Mouse (Mus musculus): ENCODE measurements around the gene Emsy. TPM values are rescaled to one million over a fixed set of nuclear protein-coding genes. Genes with fewer than 3 reads are reported as not detected.

Emsy gene
- polyA plus RNA-seq, 1 experiment from 2014 or later, result 4.6 TPM

DNA sequence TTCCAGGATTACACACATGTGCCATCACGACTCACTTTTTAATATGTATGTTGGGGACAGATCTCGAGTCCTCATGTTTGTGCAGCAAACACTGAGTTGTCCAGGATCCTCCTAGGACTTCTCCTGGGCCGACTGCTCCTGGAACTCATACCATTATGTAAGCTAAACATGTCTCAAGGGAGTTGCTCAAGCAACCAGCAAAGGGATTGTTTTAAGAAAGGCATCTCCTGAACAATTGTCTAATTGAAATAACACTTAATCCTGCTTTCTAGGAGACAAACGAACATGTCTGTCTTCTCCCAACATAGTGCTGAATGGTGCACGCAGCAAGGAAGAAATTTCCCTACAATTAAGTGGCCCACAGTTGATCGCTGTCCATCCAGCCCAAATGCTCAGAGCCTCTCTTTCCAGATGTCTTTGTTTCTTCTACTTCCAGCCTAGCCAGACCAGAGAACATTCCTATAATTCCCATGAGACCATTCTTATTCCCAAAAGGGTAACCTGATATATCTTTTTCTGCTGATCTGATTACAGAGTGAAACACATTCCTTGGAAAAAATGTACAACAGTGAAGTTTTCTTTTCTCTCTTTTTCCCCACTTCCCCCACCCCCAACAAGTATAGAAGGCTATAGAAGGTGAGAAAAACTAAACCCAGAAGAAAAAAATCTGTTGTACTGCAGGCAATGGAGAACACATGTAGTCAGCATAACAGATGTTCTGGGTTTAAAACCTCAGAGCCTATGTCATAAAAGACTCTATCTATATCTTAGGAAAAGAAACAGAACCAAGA lies 11.6 kb upstream of the Emsy start:
- Histone ChIP-seq H3K4me3 (replicated peaks) (no peak overlapping the region), H3K4me1 (replicated peaks) (peaks cover 18% of the 10 kb centered on the region; the same call in 1 of the 2 replicates), H3K27me3 (no peaks in the 10 kb centered on the region), H3K9ac (no peak overlapping the region), H3K4me2 (no peak overlapping the region), H3K27ac (no peak overlapping the region), H3K36me3 (no peaks in the 10 kb centered on the region), H3K9me3 (replicated peaks) (no peaks in the 10 kb centered on the region)
- DNase-seq (no peak), ATAC-seq (ENCODE audit: low read depth) (no peak)
- 62% methylated on average over 6 of the region's 6 CpGs for WGBS (ENCODE audit: insufficient replicate concordance)

DNA sequence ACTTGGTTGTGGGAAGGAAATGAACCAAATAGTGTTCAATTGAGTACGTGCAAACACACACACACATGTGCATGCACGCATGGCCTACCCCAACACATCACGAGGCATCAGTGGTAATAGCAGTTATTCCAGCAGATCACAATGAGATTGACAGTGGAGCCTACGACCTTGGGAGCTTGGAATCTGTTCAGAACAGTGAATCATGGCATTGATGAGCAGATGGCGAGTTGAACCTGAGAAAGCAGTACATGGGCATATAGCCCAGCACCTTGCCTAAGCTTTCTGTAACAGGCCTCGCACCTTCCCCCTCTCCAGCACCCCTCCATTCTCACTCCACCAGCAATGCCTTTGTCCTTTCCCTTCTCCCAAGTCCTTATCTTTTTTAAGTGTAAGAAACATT lies 9.1 kb upstream of the Emsy start:
- no peak overlapping the region for H3K4me3 ChIP-seq (replicated peaks)
- DNase-seq, result no peak
- H3K36me3 ChIP-seq, result no peaks in the 10 kb centered on the region
- 66% methylated on average over 6 of the region's 6 CpGs for WGBS (ENCODE audit: insufficient replicate concordance)
- no peak overlapping the region for H3K4me2 ChIP-seq
- no peaks in the 10 kb centered on the region for H3K27me3 ChIP-seq
- no peak overlapping the region for H3K9ac ChIP-seq
- no peaks in the 10 kb centered on the region for H3K9me3 ChIP-seq (replicated peaks)
- H3K27ac ChIP-seq, result no peak overlapping the region
- ATAC-seq (ENCODE audit: low read depth), result no peak
- 0 out of 2 replicates have a peak, but pooled peaks cover under 1% of the 10 kb centered on the region for H3K4me1 ChIP-seq (replicated peaks)

DNA sequence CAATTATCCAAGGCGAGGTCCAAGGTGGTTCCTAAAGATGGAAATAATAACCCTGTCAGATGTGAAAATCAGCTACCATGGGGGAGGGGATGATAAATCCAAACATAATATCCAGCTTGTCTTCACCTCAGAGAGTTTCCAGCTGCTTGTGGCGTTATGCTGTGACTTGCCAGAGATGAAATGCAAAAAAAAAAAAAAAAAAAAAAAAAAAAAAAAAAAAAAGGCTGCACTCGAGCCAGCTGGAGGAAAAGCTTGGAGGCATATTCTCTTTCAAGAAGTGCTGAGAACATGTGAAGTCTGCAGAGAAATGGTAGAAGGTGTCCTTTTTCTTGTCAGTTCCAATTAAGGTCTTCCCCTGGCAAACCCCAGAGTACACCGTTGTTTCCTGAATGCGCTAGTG lies 8.6 kb upstream of the Emsy start:
- DNase-seq, result no peak
- H3K9me3 ChIP-seq (replicated peaks), result no peaks in the 10 kb centered on the region
- 68% methylated on average over 5 of the region's 5 CpGs for WGBS (ENCODE audit: insufficient replicate concordance)
- no peak for ATAC-seq (ENCODE audit: low read depth)
- H3K36me3 ChIP-seq, result no peaks in the 10 kb centered on the region
- H3K27ac ChIP-seq, result no peak overlapping the region
- H3K4me1 ChIP-seq (replicated peaks), result no peaks in the 10 kb centered on the region
- H3K27me3 ChIP-seq, result no peaks in the 10 kb centered on the region
- H3K9ac ChIP-seq, result no peak overlapping the region
- H3K4me3 ChIP-seq (replicated peaks), result no peak overlapping the region
- H3K4me2 ChIP-seq, result no peak overlapping the region

DNA sequence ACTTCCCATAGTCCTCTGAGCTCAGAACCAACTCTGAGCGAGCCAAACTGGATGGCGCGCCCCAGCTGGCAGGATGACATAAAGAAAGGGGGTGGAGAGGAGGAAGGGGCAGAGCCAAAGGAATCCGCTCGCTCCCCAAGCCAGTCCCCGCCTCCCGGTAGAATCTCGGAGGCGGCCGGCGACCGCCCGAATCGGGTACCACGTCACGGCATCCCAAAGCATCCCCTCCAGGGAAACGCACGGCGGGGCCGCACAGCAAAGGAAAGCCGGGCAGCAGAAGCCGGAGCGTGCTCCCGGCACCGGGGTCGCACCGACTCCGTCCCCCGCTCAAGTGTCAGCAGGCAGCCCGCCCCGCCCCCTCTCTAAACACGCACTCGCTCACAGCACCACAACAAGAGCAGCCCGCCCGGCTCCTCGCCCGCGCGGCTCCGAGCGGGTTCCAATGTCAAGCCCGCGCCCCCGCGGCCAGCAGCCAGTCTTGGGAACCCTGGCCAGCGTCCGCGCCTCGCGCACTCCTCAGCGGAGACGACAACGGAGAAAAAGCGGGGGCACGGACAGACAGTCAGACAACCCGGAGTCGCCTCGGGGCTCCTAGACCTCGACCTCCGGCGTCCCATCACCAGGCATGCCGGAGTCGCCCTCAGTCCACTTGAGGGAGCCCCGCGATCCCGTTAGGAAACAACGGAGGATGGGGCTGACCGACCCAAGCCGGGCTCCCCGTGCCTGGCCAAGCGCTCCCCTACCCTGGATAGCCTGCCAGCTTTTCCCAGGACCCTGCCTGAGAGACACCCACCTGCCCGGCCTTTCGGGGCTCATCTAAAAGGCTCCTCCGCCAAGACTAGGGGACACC lies 677 bp downstream of the Emsy start:
- H3K4me2 ChIP-seq, result peak overlapping the region; percentile 77
- ATAC-seq (ENCODE audit: low read depth) (peak; percentile 68), DNase-seq (peak; percentile 76)
- no peaks in the 10 kb centered on the region for H3K27me3 ChIP-seq
- H3K36me3 ChIP-seq, result peaks cover 26% of the 10 kb centered on the region
- under 1% methylated on average over 74 of the region's 74 CpGs for WGBS (ENCODE audit: insufficient replicate concordance)
- H3K4me1 ChIP-seq (replicated peaks), result peaks cover 27% of the 10 kb centered on the region
- no peaks in the 10 kb centered on the region for H3K9me3 ChIP-seq (replicated peaks)
- H3K4me3 ChIP-seq (replicated peaks), result peak overlapping the region; percentile 99
- peak overlapping the region; percentile 92 for H3K27ac ChIP-seq
- peak overlapping the region; percentile 96 for H3K9ac ChIP-seq

DNA sequence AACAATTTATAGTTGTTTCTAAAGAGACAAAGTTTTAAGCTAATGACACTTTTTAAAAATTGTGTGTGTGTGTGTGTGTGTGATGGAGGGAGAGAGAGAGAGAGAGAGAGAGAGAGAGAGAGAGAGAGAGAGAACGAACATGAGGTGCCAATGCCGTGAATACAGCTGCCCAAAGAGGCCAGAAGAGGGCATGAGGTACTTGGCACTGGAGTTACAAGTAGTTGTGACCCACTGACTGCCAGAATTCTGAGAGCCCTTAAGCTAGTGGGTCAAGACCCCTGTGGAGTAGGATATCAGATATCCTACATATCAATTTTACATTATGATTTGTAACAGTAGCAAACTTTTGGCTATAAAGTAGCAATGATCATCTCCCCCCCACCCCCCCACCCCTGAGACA lies 4.9 kb downstream of the Emsy start:
- no peak overlapping the region for H3K27ac ChIP-seq
- WGBS (ENCODE audit: insufficient replicate concordance), result 67% methylated on average over 2 of the region's 2 CpGs
- DNase-seq (no peak), ATAC-seq (ENCODE audit: low read depth) (no peak)
- H3K4me2 ChIP-seq, result no peak overlapping the region
- peaks cover 15% of the 10 kb centered on the region for H3K4me1 ChIP-seq (replicated peaks)
- H3K4me3 ChIP-seq (replicated peaks), result no peak overlapping the region
- H3K27me3 ChIP-seq, result no peaks in the 10 kb centered on the region
- no peak overlapping the region for H3K9ac ChIP-seq
- H3K9me3 ChIP-seq (replicated peaks), result no peaks in the 10 kb centered on the region
- peaks cover 47% of the 10 kb centered on the region for H3K36me3 ChIP-seq

DNA sequence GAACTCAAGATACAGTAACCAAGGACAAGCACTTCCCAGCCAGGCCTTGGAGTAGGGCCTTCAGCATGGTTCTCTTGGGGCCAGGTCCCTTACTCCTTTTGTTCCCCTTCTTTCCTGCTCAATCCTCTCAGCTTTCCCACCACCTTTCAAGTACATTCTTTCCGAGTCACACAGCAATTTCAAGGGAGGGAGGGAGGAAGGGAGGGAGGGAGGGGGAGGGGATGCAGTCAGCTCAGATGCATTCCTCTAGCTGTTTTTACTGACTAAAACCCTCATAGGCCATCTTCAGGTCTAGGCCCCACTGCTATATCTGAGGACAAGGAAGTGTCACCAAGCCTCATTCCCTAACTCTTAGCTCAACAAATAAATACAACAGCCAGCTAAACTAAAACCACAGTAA lies 12.3 kb downstream of the Emsy start:
- Histone ChIP-seq H3K4me1 (replicated peaks) (0 out of 2 replicates have a peak, but pooled peaks cover 7% of the 10 kb centered on the region), H3K27ac (no peak overlapping the region), H3K4me2 (no peak overlapping the region), H3K36me3 (peaks cover 54% of the 10 kb centered on the region), H3K9me3 (replicated peaks) (no peaks in the 10 kb centered on the region), H3K4me3 (replicated peaks) (no peak overlapping the region), H3K9ac (no peak overlapping the region), H3K27me3 (no peaks in the 10 kb centered on the region)
- DNase-seq (no peak), ATAC-seq (ENCODE audit: low read depth) (no peak)
- 67% methylated on average over 1 of the region's 1 CpGs for WGBS (ENCODE audit: insufficient replicate concordance)

DNA sequence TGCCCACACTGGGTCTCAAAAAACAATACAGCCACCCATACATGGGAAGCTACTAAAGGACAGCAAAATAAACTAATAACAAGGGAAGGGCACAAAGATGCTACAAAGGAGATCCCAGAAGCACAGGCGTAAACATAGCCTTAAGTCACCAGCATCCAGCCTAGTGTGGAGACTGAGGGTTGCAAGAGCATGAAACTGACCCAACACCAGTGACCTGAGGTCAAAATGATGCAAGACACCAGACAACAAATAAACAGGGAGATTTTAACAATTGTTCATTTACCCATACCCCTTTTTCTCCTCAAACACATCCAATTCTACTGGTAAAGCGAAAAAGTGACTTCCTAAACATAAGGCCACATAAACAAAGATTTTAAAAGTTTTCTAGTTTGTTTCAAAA lies 20.0 kb downstream of the Emsy start:
- no peaks in the 10 kb centered on the region for H3K4me1 ChIP-seq (replicated peaks)
- no peak overlapping the region for H3K27ac ChIP-seq
- no peaks in the 10 kb centered on the region for H3K27me3 ChIP-seq
- H3K36me3 ChIP-seq, result peaks cover 46% of the 10 kb centered on the region
- WGBS (ENCODE audit: insufficient replicate concordance), result 89% methylated on average over 2 of the region's 2 CpGs
- H3K4me2 ChIP-seq, result no peak overlapping the region
- no peak overlapping the region for H3K4me3 ChIP-seq (replicated peaks)
- H3K9ac ChIP-seq, result no peak overlapping the region
- H3K9me3 ChIP-seq (replicated peaks), result no peaks in the 10 kb centered on the region
- no peak for DNase-seq
- no peak for ATAC-seq (ENCODE audit: low read depth)

DNA sequence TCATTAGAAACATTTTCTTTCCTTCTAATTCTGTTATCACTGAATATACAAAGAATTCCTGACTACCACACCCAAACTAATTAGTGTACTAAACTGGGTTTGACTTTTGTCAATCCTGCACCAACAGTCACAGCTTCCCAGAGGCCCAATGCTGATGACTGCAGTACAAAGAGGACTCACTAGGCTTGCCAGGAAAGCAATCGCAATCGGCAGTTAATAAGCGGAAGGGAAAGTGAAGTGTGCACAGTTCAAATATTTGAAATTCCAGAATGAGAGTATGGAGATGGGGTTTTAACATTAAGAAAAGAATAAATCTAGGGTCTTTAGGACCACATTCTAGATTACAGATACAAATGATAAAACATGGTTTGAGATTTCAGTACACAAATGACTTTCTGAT lies 23.6 kb downstream of the Emsy start:
- Histone ChIP-seq H3K4me2 (no peak overlapping the region), H3K27me3 (no peaks in the 10 kb centered on the region), H3K4me1 (replicated peaks) (no peaks in the 10 kb centered on the region), H3K9me3 (replicated peaks) (no peaks in the 10 kb centered on the region), H3K4me3 (replicated peaks) (no peak overlapping the region), H3K27ac (no peak overlapping the region), H3K9ac (no peak overlapping the region), H3K36me3 (peaks cover 48% of the 10 kb centered on the region)
- ATAC-seq (ENCODE audit: low read depth) (no peak), DNase-seq (no peak)
- WGBS (ENCODE audit: insufficient replicate concordance), result 89% methylated on average over 3 of the region's 3 CpGs

DNA sequence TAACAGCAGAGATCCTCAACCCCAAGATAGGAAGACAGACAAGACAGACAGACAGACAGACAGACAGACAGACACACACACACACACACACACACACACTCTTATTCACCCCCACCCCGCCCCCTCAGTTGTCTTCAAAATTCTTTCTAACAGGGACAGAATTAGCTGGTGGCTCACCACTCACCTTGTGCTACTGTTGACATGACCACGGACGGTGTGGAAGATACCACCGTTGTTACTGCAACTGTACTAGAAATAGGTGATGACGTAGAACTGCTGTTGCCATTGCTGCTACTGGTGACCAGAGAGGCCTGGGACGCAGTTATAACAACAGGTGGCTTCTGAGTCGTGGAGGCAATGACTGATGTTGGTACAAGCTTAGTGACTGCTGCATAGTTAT lies 26.6 kb downstream of the Emsy start:
- H3K9ac ChIP-seq, result no peak overlapping the region
- H3K4me1 ChIP-seq (replicated peaks), result no peaks in the 10 kb centered on the region
- H3K4me2 ChIP-seq, result no peak overlapping the region
- no peaks in the 10 kb centered on the region for H3K9me3 ChIP-seq (replicated peaks)
- DNase-seq (no peak), ATAC-seq (ENCODE audit: low read depth) (no peak)
- no peak overlapping the region for H3K4me3 ChIP-seq (replicated peaks)
- no peaks in the 10 kb centered on the region for H3K27me3 ChIP-seq
- H3K36me3 ChIP-seq, result peaks cover 45% of the 10 kb centered on the region
- 87% methylated on average over 7 of the region's 7 CpGs for WGBS (ENCODE audit: insufficient replicate concordance)
- H3K27ac ChIP-seq, result no peak overlapping the region

DNA sequence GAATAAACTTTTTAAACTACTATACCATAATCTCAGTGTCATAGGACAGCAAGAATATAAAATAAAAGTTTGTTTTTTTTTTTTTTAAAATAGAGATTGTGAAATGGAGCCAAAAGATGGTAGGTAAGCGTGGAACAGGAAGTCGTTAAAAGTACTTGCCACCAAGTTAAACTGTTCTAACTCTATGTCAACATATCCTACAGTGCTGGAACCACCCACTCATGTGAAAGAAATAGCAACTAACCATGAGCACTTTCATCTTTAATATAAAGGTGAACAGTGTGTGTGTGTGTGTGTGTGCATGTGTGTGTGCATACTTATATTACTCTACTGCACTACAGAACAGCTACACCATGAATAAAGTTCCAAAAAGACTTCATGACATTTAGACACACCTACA lies 38.8 kb downstream of the Emsy start:
- H3K9ac ChIP-seq, result no peak overlapping the region
- no peak for DNase-seq
- no peaks in the 10 kb centered on the region for H3K9me3 ChIP-seq (replicated peaks)
- H3K36me3 ChIP-seq, result peaks cover 41% of the 10 kb centered on the region
- H3K27ac ChIP-seq, result no peak overlapping the region
- H3K4me1 ChIP-seq (replicated peaks), result no peaks in the 10 kb centered on the region
- no peak for ATAC-seq (ENCODE audit: low read depth)
- WGBS (ENCODE audit: insufficient replicate concordance), result 82% methylated on average over 2 of the region's 2 CpGs
- H3K4me2 ChIP-seq, result no peak overlapping the region
- no peaks in the 10 kb centered on the region for H3K27me3 ChIP-seq
- H3K4me3 ChIP-seq (replicated peaks), result no peak overlapping the region

DNA sequence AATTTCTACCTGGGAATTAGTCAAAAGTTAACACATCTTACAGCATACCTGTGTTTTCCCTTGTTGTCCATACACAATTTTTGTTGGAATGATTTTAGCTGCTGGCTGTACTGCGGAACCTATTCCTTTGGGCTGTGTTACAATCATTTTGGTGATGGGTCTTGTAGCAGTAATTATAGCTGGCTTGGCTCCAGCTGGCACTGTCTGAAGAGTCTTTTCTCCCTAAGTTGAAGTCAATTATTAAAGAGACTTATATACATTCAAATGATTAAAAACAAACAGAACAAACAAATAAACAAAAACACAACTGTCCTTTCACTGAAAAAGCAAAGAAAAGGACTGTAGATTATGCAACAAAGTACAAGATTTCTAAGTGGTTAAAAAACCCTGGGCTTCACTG lies 43.6 kb downstream of the Emsy start:
- Histone ChIP-seq H3K9me3 (replicated peaks) (no peaks in the 10 kb centered on the region), H3K4me2 (no peak overlapping the region), H3K4me3 (replicated peaks) (no peak overlapping the region), H3K4me1 (replicated peaks) (no peaks in the 10 kb centered on the region), H3K36me3 (peaks cover 39% of the 10 kb centered on the region), H3K27ac (no peak overlapping the region), H3K27me3 (no peaks in the 10 kb centered on the region), H3K9ac (no peak overlapping the region)
- ATAC-seq (ENCODE audit: low read depth) (no peak), DNase-seq (no peak)
- 97% methylated on average over 1 of the region's 1 CpGs for WGBS (ENCODE audit: insufficient replicate concordance)
